Mouse (Mus musculus): Measurements from ENCODE around the gene Dhfr. TPM values are rescaled to one million over a fixed set of nuclear protein-coding genes. Genes with fewer than 3 reads are reported as not detected.

Gene Dhfr
- polyA plus RNA-seq, 1 experiment from 2014 or later = 21.0 TPM

GRCm38 (mm10) chr13:92393047-92393661 is 38.6 kb downstream of the Dhfr start:
- WGBS (ENCODE audit: insufficient replicate concordance) = 78% methylated on average over 12 of the region's 12 CpGs

DNA sequence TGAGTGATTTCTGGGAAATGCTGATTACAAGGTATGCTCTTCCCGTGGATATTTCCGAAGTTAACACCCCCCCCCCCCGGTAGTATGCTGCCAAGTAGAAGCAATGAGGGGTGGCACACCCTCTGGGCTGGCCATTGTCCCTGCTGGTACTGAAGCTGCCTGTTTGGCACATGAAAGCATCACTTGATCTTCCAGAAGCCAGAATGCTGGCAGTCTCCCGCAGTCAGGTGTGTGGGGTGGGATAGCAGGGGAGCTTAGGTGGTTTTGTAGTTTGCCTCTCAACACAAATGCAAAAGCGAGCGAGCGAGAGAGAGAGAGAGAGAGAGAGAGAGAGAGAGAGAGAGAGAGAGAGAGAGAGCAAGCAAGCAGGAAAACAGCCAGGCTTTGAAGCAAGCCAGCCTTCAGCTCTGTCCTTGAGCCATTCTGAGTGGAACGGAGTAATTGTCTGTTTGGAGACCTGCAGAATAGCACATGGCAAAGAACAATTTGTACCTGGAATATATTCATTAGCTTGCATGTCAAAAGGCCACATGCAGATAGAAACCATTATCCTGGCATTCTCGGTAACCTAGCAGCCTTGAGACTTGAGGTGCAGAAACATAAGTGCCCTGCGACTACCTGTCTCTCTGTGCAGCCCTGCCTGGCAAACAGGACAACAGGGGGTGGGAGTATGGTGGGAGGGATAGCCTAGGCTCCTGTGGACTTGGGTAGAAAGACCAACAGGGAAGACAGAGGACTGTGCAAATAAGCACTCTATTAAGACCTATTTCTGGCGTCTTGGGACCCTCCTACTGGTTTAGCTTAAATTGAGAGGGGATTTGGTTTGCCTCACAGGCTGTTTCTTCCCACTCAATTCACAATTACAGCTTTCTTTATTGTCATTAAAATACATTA is 44.2 kb downstream of the Dhfr start:
- Histone ChIP-seq H3K9me3 (replicated peaks) (no peaks in the 10 kb centered on the region), H3K4me3 (replicated peaks) (no peak overlapping the region), H3K4me1 (replicated peaks) (no peaks in the 10 kb centered on the region), H3K27ac (no peak overlapping the region), H3K27me3 (no peaks in the 10 kb centered on the region), H3K4me2 (no peak overlapping the region), H3K9ac (no peak overlapping the region), H3K36me3 (no peaks in the 10 kb centered on the region)
- WGBS (ENCODE audit: insufficient replicate concordance) = 66% methylated on average over 11 of the region's 11 CpGs
- DNase-seq (no peak), ATAC-seq (ENCODE audit: low read depth) (no peak)

More at GRCm38 (mm10) chr13:92393047-92393661, 38.6 kb downstream of the Dhfr start:
- H3K9me3 ChIP-seq (replicated peaks) = no peaks in the 10 kb centered on the region
- no peaks in the 10 kb centered on the region for H3K27me3 ChIP-seq
- H3K9ac ChIP-seq = no peak overlapping the region
- H3K4me3 ChIP-seq (replicated peaks) = no peak overlapping the region
- no peak overlapping the region for H3K27ac ChIP-seq
- no peak for ATAC-seq (ENCODE audit: low read depth)
- no peaks in the 10 kb centered on the region for H3K4me1 ChIP-seq (replicated peaks)
- H3K36me3 ChIP-seq = no peaks in the 10 kb centered on the region
- no peak overlapping the region for H3K4me2 ChIP-seq
- DNase-seq = no peak

GRCm38 (mm10) chr13:92402063-92402462 is 47.5 kb downstream of the Dhfr start:
- WGBS (ENCODE audit: insufficient replicate concordance) = 30% methylated on average over 2 of the region's 2 CpGs
- DNase-seq = no peak
- H3K4me1 ChIP-seq (replicated peaks) = no peaks in the 10 kb centered on the region

GRCm38 (mm10) chr13:92403496-92403895 is 49.0 kb downstream of the Dhfr start:
- no peak overlapping the region for H3K4me2 ChIP-seq
- 56% methylated on average over 3 of the region's 3 CpGs for WGBS (ENCODE audit: insufficient replicate concordance)
- no peaks in the 10 kb centered on the region for H3K4me1 ChIP-seq (replicated peaks)
- no peak overlapping the region for H3K4me3 ChIP-seq (replicated peaks)
- no peaks in the 10 kb centered on the region for H3K9me3 ChIP-seq (replicated peaks)
- no peak overlapping the region for H3K9ac ChIP-seq
- H3K27ac ChIP-seq = no peak overlapping the region
- no peaks in the 10 kb centered on the region for H3K36me3 ChIP-seq
- DNase-seq (no peak), ATAC-seq (ENCODE audit: low read depth) (no peak)
- no peaks in the 10 kb centered on the region for H3K27me3 ChIP-seq

More at GRCm38 (mm10) chr13:92402063-92402462, 47.5 kb downstream of the Dhfr start:
- Histone ChIP-seq H3K27me3 (no peaks in the 10 kb centered on the region), H3K9ac (no peak overlapping the region), H3K9me3 (replicated peaks) (no peaks in the 10 kb centered on the region), H3K27ac (no peak overlapping the region), H3K36me3 (no peaks in the 10 kb centered on the region), H3K4me2 (no peak overlapping the region), H3K4me3 (replicated peaks) (no peak overlapping the region)
- no peak for ATAC-seq (ENCODE audit: low read depth)

DNA sequence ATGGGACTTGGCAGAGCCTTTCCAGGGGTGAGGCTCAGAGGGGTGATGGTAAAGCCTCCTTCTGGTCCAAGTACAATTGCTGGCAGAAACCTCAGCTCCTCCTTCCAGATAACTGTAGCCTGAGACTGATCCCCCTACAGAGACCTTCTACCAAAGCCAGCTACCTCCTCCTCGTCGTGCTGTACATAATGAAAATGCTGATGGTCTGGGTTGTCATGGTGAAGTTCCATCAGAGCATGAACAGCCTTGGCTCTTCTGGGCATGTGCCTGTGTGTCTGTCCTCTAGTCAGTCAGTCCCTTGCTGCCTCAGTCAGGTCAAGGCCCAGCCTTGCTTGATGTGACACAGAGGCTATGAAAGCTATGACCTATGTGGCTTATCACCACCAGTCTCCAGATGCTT is 56.0 kb downstream of the Dhfr start:
- no peak overlapping the region for H3K4me3 ChIP-seq (replicated peaks)
- no peak overlapping the region for H3K4me2 ChIP-seq
- H3K9ac ChIP-seq = no peak overlapping the region
- ATAC-seq (ENCODE audit: low read depth) = no peak
- no peaks in the 10 kb centered on the region for H3K36me3 ChIP-seq
- H3K27ac ChIP-seq = no peak overlapping the region
- no peaks in the 10 kb centered on the region for H3K27me3 ChIP-seq
- H3K4me1 ChIP-seq (replicated peaks) = no peaks in the 10 kb centered on the region
- DNase-seq = no peak
- no peaks in the 10 kb centered on the region for H3K9me3 ChIP-seq (replicated peaks)
- WGBS (ENCODE audit: insufficient replicate concordance) = 59% methylated on average over 2 of the region's 2 CpGs

- Histone ChIP-seq H3K4me3 (replicated peaks) (no peak overlapping the region), H3K9me3 (replicated peaks) (no peaks in the 10 kb centered on the region), H3K27me3 (peaks cover 25% of the 10 kb centered on the region), H3K9ac (no peak overlapping the region), H3K4me1 (replicated peaks) (no peaks in the 10 kb centered on the region), H3K4me2 (no peak overlapping the region), H3K36me3 (no peaks in the 10 kb centered on the region), H3K27ac (no peak overlapping the region)
- DNase-seq = no peak
- WGBS (ENCODE audit: insufficient replicate concordance) = 66% methylated on average over 11 of the region's 11 CpGs
- ATAC-seq (ENCODE audit: low read depth) = no peak
These were observed 65.1 kb downstream of the Dhfr start for GRCm38 (mm10) chr13:92419630-92420029.

- Histone ChIP-seq H3K4me3 (replicated peaks) (no peak overlapping the region), H3K9ac (no peak overlapping the region), H3K4me2 (no peak overlapping the region), H3K27me3 (peaks cover 66% of the 10 kb centered on the region), H3K27ac (no peak overlapping the region), H3K9me3 (replicated peaks) (no peaks in the 10 kb centered on the region), H3K4me1 (replicated peaks) (peaks cover 14% of the 10 kb centered on the region), H3K36me3 (no peaks in the 10 kb centered on the region)
- ATAC-seq (ENCODE audit: low read depth) (no peak), DNase-seq (no peak)
- WGBS (ENCODE audit: insufficient replicate concordance) = 28% methylated on average over 3 of the region's 3 CpGs
These were observed 69.2 kb downstream of the Dhfr start for GRCm38 (mm10) chr13:92423711-92424110.

DNA sequence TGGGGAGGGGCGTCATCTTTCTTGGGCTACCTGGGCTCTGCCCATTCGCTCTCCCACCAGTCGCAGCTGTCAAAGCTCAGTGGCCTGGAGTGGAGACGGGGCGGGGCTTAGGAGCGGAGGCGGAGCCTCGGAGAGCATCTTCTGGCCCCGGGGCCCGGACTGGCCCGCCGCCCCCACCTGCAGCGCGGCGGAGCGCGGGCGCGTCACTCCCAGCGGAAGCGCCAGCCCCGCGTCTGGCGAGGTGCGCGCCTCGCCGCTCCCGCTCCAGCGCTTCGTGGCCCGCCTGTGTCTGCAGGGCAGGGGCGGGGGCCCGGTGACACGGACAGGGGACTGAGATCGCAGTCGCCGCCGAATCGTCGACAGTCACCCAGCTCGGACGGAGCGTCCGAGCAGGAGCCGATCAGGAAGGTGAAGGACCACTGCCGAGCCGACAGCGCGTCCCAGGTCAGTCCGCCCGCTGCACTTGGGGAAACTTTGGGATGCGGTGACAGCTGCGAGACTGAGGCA is 71.3 kb downstream of the Dhfr start, which contains the start of gene Ankrd34b:
TSS of gene Ankrd34b (plus strand) at position 139 of the 507 bp plus-strand sequence.
- DNase-seq = no peak
- Histone ChIP-seq H3K4me1 (replicated peaks) (peaks cover 14% of the 10 kb centered on the region), H3K27me3 (peaks cover 73% of the 10 kb centered on the region), H3K4me3 (replicated peaks) (peak within 1 kb of the TSS; percentile 51), H3K9ac (no peak within 1 kb of the TSS), H3K36me3 (no peaks in the 10 kb centered on the region), H3K27ac (no peak within 1 kb of the TSS), H3K9me3 (replicated peaks) (no peaks in the 10 kb centered on the region), H3K4me2 (peak within 1 kb of the TSS; percentile 67)
- ATAC-seq (ENCODE audit: low read depth) = no peak
- WGBS (ENCODE audit: insufficient replicate concordance) = under 1% methylated on average over 54 of the region's 54 CpGs

DNA sequence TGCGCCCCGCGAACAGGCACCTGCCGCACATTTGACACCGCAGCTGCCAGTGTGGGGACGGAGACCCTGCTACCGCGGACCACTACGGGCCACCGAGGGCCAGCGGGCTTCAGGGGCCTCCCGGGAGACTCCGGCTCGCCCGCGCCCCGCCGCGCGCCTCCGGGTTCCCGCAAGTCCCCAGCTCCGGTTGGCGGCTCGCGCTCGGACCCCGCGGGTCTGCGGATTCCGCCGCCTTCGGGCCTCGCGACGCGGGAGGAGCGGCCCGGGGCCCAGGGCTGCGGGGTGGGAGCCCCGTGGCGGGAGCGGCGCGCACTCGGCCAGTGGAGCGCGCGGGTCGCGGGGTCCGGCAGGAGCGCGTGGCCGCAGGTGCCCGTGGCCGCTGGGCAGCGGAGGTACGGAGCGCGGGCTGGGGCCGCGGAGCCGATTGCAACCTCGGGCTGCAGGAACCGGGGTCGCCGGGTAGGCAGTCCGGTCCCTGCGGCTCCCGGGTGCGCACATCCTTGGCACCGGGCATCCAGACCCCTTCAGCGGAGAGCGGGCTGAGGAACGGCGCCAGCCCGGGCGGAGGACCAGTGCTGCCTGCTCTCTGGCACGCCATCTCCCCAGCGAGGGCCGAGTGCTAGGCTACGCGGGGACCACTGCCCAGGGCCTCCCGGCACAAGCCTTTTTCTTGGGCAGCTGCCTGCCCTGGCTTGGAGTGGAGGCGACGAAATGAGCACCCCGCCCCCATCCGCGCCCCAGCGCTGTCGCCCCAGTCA is 71.9 kb downstream of the Dhfr start:
- H3K27me3 ChIP-seq = peaks cover 73% of the 10 kb centered on the region
- no peak overlapping the region for H3K27ac ChIP-seq
- WGBS (ENCODE audit: insufficient replicate concordance) = 1% methylated on average over 91 of the region's 92 CpGs
- ATAC-seq (ENCODE audit: low read depth) (no peak), DNase-seq (no peak)
- peak overlapping the region; percentile 67 for H3K4me2 ChIP-seq
- H3K4me1 ChIP-seq (replicated peaks) = peaks cover 14% of the 10 kb centered on the region
- H3K9me3 ChIP-seq (replicated peaks) = no peaks in the 10 kb centered on the region
- H3K36me3 ChIP-seq = no peaks in the 10 kb centered on the region
- H3K4me3 ChIP-seq (replicated peaks) = peak overlapping the region; percentile 51
- no peak overlapping the region for H3K9ac ChIP-seq

GRCm38 (mm10) chr13:92427351-92427855 is 72.9 kb downstream of the Dhfr start:
- peaks cover 73% of the 10 kb centered on the region for H3K27me3 ChIP-seq
- H3K4me2 ChIP-seq = no peak overlapping the region
- no peak overlapping the region for H3K4me3 ChIP-seq (replicated peaks)
- no peak overlapping the region for H3K27ac ChIP-seq
- no peaks in the 10 kb centered on the region for H3K36me3 ChIP-seq
- peaks cover 14% of the 10 kb centered on the region for H3K4me1 ChIP-seq (replicated peaks)
- 42% methylated on average over 4 of the region's 4 CpGs for WGBS (ENCODE audit: insufficient replicate concordance)
- no peak overlapping the region for H3K9ac ChIP-seq
- ATAC-seq (ENCODE audit: low read depth) (no peak), DNase-seq (no peak)
- H3K9me3 ChIP-seq (replicated peaks) = no peaks in the 10 kb centered on the region
